Mouse (Mus musculus) heart, postnatal 0 days (tissue): Measurements from ENCODE around the gene March8.

Source experiments
- CTCF ChIP-seq: IDR thresholded peaks from 2 replicates; pipeline ENCODE4 v1.5.1; 2016; ENCODE audit warnings: antibody characterized with exemption, control low read depth, low read depth
- EP300 ChIP-seq: IDR thresholded peaks from 2 replicates; pipeline ENCODE4 v1.6.1; 2016; ENCODE audit warnings: antibody characterized with exemption, low read depth

GRCm38 (mm10) chr6:116349997-116350396 lies 12.2 kb downstream of the March8 start:
- TF ChIP-seq CTCF (no peak), EP300 (no peak)
